Mouse (Mus musculus) lung, embryonic 14.5 days (tissue): ENCODE data around the gene Ak7. TPM values are rescaled to one million over a fixed set of nuclear protein-coding genes. Genes with fewer than 3 reads are reported as not detected.

Experiments used
- ATAC-seq: fragments of 200-750 bp; cut with Nextera tagmentation; 2 replicates; pipeline ENCODE4 v1.8.0; 2017; ENCODE audit warnings: mild to moderate bottlenecking, moderate TSS enrichment, moderate library complexity; ENCODE audit not compliant: insufficient read depth
- DNase-seq: peaks from one replicate; pipeline ENCODE4 v3.0.0-alpha.2; 2015
- H3K27ac ChIP-seq: fragments of 300-500 bp; sonication (generic); 2 replicates; pipeline ENCODE4 v1.5.1; 2014; ENCODE audit warnings: low read depth, mild to moderate bottlenecking, moderate library complexity
- H3K27me3 ChIP-seq: fragments of 300-500 bp; sonication (generic); 2 replicates; pipeline ENCODE4 v1.6.1; 2014; ENCODE audit warnings: low read length, control low read depth; ENCODE audit not compliant: insufficient read depth
- H3K36me3 ChIP-seq: fragments of 300-500 bp; sonication (generic); 2 replicates; pipeline ENCODE4 v1.6.1; 2014; ENCODE audit warnings: control low read depth; ENCODE audit not compliant: insufficient read depth
- H3K4me1 ChIP-seq: fragments of 300-500 bp; sonication (generic); 2 replicates; pipeline ENCODE4 v1.6.1; 2014; ENCODE audit warnings: antibody characterized with exemption, control low read depth; ENCODE audit not compliant: insufficient read depth
- H3K4me2 ChIP-seq: fragments of 300-500 bp; sonication (generic); 2 replicates; pipeline ENCODE4 v1.6.1; 2014; ENCODE audit warnings: mild to moderate bottlenecking
- H3K4me3 ChIP-seq: fragments of 300-500 bp; sonication (generic); 2 replicates; pipeline ENCODE4 v1.5.1; 2014; ENCODE audit warnings: low read depth, low read length
- H3K9ac ChIP-seq: fragments of 300-500 bp; sonication (generic); 2 replicates; pipeline ENCODE4 v1.6.1; 2014
- H3K9me3 ChIP-seq: fragments of 300-500 bp; sonication (generic); 2 replicates; pipeline ENCODE4 v1.6.1; 2016; ENCODE audit warnings: low read depth, low read length, control low read depth
- CTCF ChIP-seq: IDR thresholded peaks from 2 replicates; pipeline ENCODE4 v1.5.1; 2016; ENCODE audit warnings: antibody characterized with exemption, low read depth
- WGBS: fragments of 180-500 bp; shearing (Covaris S2); extraction: QIAGEN DNeasy Blood & Tissue Kit; methylation state at CpG from one replicate; pipeline ENCODE4 v1.1.7; 2014; 5-methylcytosine and 5-hydroxymethylcytosine counted together
- polyA plus RNA-seq: library from polyadenylated mRNA; unstranded; fragments of >200 nt; fragmentation: Nextera tagmentation; extraction: Ambion mirVana; gene quantifications from 2 replicates; pipeline ENCODE4 v1.2.1, GENCODE M21; 2014

The Ak7 gene
- polyA plus RNA-seq, 1 experiment from 2014 or later: not detected

GRCm38 (mm10) chr12:105738316-105739096 is 32.7 kb downstream of the Ak7 start:
- no peak for TF ChIP-seq CTCF
- 70% methylated on average over 15 of the region's 15 CpGs for WGBS

DNA sequence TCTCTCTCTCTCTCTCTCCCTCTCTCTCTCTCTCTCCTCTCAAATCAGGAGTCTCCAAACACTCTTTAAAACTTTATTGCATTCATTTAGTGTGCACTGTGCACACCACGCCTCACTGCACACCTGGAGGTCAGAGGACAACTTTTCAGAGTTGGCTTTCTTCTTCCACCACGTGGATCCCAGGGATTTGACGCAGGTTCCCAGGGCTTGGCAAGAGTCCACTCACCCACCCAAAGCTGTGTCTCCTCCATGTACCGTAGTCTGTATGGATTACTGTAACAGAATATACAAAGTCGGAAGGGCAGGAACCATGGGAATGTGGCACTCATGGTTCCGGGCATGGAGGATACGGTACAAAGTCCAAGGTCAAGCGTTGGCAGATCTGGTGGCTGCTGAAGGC is 33.9 kb downstream of the Ak7 start:
- DNase-seq (no peak), ATAC-seq (no peak)
- Histone ChIP-seq H3K9me3 (no peaks in the 10 kb centered on the region), H3K4me2 (no peak overlapping the region), H3K4me1 (no peaks in the 10 kb centered on the region), H3K27me3 (no peaks in the 10 kb centered on the region), H3K27ac (no peak overlapping the region), H3K9ac (no peak overlapping the region), H3K36me3 (no peaks in the 10 kb centered on the region), H3K4me3 (no peak overlapping the region)
- TF ChIP-seq CTCF: no peak
- WGBS: 67% methylated on average over 8 of the region's 8 CpGs

More at GRCm38 (mm10) chr12:105738316-105739096, 32.7 kb downstream of the Ak7 start:
- H3K4me2 ChIP-seq: no peak overlapping the region
- no peaks in the 10 kb centered on the region for H3K9me3 ChIP-seq
- no peak overlapping the region for H3K27ac ChIP-seq
- ATAC-seq: no peak
- H3K9ac ChIP-seq: no peak overlapping the region
- no peak for DNase-seq
- no peak overlapping the region for H3K4me3 ChIP-seq
- no peaks in the 10 kb centered on the region for H3K27me3 ChIP-seq
- H3K36me3 ChIP-seq: no peaks in the 10 kb centered on the region
- no peaks in the 10 kb centered on the region for H3K4me1 ChIP-seq

DNA sequence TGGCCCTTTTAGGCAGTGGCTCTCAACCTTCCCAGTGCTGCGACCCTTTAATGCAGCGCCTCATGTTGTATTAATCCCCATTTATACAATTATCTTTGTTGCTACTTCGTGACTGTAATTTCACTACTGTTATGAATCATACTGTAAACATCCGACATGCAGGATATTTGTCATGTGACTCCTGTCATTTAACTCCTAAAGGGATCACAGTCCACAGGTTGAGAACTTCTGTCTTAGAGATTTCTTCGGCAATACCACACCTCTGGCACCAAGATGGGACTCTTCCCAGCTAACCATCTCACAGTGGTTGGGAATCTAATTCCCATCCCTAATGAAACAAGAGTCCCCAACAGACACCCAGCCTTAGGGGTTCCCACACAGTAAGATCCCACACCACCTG is 42.3 kb downstream of the Ak7 start:
- 64% methylated on average over 5 of the region's 5 CpGs for WGBS

DNA sequence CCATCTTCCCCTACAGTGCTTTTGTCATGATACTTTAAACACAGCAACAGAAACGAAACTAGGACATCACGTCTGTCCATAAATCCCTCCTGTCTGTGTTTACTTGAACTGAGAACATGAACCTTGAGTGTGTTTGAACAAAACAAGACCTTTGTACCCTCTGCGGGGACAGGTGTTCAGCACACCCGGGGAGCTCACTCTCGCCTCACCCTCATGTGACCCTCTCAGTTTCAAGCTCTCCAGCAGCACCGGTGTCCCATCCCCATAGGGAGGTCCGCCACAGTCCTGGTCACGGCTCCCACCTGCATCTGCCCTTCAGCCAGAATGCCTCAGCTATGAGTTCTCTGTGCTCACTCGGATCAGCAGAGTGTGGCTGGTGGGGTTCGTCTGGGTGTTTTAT is 48.0 kb downstream of the Ak7 start:
- H3K4me3 ChIP-seq: no peak overlapping the region
- DNase-seq: no peak
- H3K36me3 ChIP-seq: no peaks in the 10 kb centered on the region
- no peaks in the 10 kb centered on the region for H3K4me1 ChIP-seq
- H3K27ac ChIP-seq: no peak overlapping the region
- ATAC-seq: no peak
- H3K9ac ChIP-seq: no peak overlapping the region
- no peaks in the 10 kb centered on the region for H3K9me3 ChIP-seq
- 69% methylated on average over 10 of the region's 10 CpGs for WGBS
- TF ChIP-seq CTCF: no peak
- H3K4me2 ChIP-seq: no peak overlapping the region
- no peaks in the 10 kb centered on the region for H3K27me3 ChIP-seq

More for the DNA sequence above, 42.3 kb downstream of the Ak7 start:
- H3K9me3 ChIP-seq: no peaks in the 10 kb centered on the region
- no peaks in the 10 kb centered on the region for H3K4me1 ChIP-seq
- H3K27ac ChIP-seq: no peak overlapping the region
- H3K36me3 ChIP-seq: no peaks in the 10 kb centered on the region
- ATAC-seq (no peak), DNase-seq (no peak)
- H3K4me2 ChIP-seq: no peak overlapping the region
- no peak overlapping the region for H3K9ac ChIP-seq
- no peaks in the 10 kb centered on the region for H3K27me3 ChIP-seq
- no peak overlapping the region for H3K4me3 ChIP-seq
- TF ChIP-seq CTCF: no peak

DNA sequence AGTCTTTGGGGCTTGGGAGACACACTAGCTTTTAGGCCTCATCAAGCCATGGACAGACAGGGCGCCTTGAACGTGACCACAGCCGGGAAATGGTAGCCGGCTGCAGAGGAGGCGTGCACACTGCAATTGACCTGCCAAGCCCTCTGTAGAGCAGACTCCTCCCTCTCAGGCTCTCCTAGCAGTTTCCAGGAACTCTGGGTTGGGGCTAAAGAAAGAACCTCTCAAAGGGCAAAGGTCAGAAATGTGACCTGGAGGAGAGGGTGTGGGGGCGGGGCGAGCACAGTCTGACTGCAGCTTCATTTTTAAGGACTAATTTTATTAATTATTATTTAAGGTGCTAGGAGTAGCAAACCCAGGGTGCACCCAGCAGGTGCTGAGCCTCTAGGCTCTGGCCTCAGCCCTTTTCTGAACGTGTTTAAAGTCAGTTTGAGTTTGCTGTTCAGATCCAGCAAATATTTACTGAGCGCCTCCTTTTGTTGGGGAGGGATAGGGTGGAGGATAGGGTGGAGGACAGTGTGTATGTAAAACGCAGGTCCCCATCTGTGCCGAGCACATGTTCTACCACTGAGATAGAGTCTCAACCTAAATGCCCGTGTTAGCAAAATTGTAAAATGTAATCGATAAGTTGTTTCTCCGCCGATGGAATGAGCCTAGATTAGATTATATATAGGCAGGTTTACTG is 52.2 kb downstream of the Ak7 start:
- H3K9me3 ChIP-seq: no peaks in the 10 kb centered on the region
- no peak overlapping the region for H3K27ac ChIP-seq

DNA sequence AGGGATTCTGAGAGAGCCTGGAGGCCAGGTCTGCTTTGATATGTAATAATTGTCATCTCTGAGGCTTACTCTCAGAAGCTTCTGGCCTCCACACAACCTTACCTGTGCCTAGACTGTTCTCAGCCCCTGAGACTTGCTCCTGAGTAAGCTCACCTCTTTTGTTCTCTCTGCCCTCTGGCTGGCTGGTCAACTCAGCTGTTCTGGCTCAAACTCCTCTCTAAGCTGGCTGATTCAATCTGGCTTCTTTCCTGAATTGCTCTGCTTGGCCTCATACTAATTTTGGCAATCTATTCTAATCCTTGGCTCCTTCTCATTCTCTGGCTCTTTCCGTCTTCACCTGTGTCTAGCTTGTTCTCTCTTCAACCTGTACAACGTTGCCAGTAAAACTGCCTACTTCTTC is 53.1 kb downstream of the Ak7 start:
- ATAC-seq: no peak
- no peak for DNase-seq
- WGBS: 79% methylated on average over 2 of the region's 2 CpGs
- Histone ChIP-seq H3K27ac (no peak overlapping the region), H3K9me3 (no peaks in the 10 kb centered on the region), H3K4me3 (no peak overlapping the region), H3K4me1 (no peaks in the 10 kb centered on the region), H3K9ac (no peak overlapping the region), H3K27me3 (no peaks in the 10 kb centered on the region), H3K4me2 (no peak overlapping the region), H3K36me3 (no peaks in the 10 kb centered on the region)
- no peak for TF ChIP-seq CTCF

More for the DNA sequence above, 52.2 kb downstream of the Ak7 start:
- 28% methylated on average over 15 of the region's 15 CpGs for WGBS
- no peaks in the 10 kb centered on the region for H3K27me3 ChIP-seq
- no peak overlapping the region for H3K9ac ChIP-seq
- no peaks in the 10 kb centered on the region for H3K4me1 ChIP-seq
- no peak overlapping the region for H3K4me2 ChIP-seq
- no peak overlapping the region for H3K4me3 ChIP-seq
- TF ChIP-seq CTCF: no peak
- no peak for ATAC-seq
- no peaks in the 10 kb centered on the region for H3K36me3 ChIP-seq
- DNase-seq: no peak

DNA sequence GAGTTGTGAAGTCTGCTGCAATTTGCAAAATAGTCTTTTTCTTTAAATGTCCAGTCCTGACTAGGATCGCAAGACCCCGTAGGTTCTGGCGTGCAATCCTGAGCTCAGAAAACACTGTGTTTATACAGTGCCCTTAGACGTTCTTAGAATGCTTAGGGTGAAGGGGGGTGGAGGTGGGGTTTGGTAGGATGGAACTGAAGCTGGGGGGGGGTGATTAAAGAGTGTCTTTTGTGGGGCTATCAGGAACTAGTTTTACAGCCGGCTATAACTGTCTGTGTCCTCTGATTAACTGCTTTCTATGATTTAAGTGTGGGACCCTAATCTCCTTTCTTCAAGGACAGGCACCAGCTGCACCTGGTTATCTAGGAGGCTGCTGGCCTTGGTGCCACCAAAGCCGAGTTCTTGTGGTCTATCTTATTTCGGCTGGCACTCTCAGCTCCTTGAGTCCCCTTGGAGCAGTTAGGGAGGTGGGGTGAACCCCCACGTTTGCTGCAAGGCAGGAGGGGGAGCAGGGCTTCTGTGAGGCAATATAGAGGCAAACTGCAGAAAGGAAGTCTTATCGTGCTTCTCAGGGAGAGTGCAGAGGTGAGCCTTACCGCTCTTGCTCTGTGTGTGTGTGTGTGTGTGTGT is 54.2 kb downstream of the Ak7 start:
- H3K36me3 ChIP-seq: no peaks in the 10 kb centered on the region
- 25% methylated on average over 10 of the region's 10 CpGs for WGBS
- H3K4me3 ChIP-seq: no peak overlapping the region
- DNase-seq: no peak
- H3K9ac ChIP-seq: no peak overlapping the region
- TF ChIP-seq CTCF: no peak
- H3K4me2 ChIP-seq: no peak overlapping the region
- H3K27me3 ChIP-seq: no peaks in the 10 kb centered on the region
- ATAC-seq: no peak; the same call in 1 of the 2 replicates
- H3K4me1 ChIP-seq: no peaks in the 10 kb centered on the region
- no peak overlapping the region for H3K27ac ChIP-seq
- H3K9me3 ChIP-seq: no peaks in the 10 kb centered on the region
